Mouse (Mus musculus) left cerebral cortex, postnatal 14 days (tissue): ENCODE measurements around the gene Inpp5b. TPM values are rescaled to one million over a fixed set of nuclear protein-coding genes. Genes with fewer than 3 reads are reported as not detected.
"Not testable (repeated sequence)": the region's sequence is repeated elsewhere in the genome, so short reads cannot be mapped to it uniquely, and the experiment has no call there.

Experiments
- DNase-seq, 2 experiments: peaks; one replicate each; pipeline ENCODE4 v3.0.0; 2021 to 2022; ENCODE audit warnings: low spot score in 2 of 2, mixed read lengths in 1 of 2
- intact Hi-C: fragments of 180-260 bp; cut with DNase I; formaldehyde crosslinking; loops from one replicate; pipeline ENCODE4 v1.15.1; 2025
- long read RNA-seq, 2 experiments: library from polyadenylated mRNA; stranded (forward); transcript quantifications; one replicate each; pipeline ENCODE4 v2.0.0; 2021
- total RNA-seq, 2 experiments: library from RNA; stranded (reverse); gene quantifications; 2 replicates each; pipeline ENCODE4 v1.2.3; 2021

The Inpp5b gene
- total RNA-seq = 10 to 100 TPM; 35.3 to 42.5 TPM
- long read RNA-seq, experiment 1, transcript Inpp5b-201 (24 exons, 3,809 nt) = major isoform, 5 of 17 reads
- long read RNA-seq, experiment 1, partial matches to known transcripts = 3 of 17 reads
- long read RNA-seq, experiment 1, other reads (novel, unspliced or antisense) = 9 of 17 reads
- long read RNA-seq, experiment 2, transcript Inpp5b-201 (24 exons, 3,809 nt) = major isoform, 11 of 21 reads
- long read RNA-seq, experiment 2, partial matches to known transcripts = 4 of 21 reads
- long read RNA-seq, experiment 2, other reads (novel, unspliced or antisense) = 6 of 21 reads

- intact Hi-C loops = no loop called here
These were observed at the start of gene Inpp5b for GRCm38 (mm10) chr4:124741376-124742343. Gene Inpp5b (plus strand): TSS chr4:124741850.

GRCm38 (mm10) chr4:124692416-124692861 lies 49.2 kb upstream of the Inpp5b start:
- no peak for DNase-seq
- intact Hi-C loops = no loop called here

More at GRCm38 (mm10) chr4:124741376-124742343, at the start of gene Inpp5b:
- peak; percentile 85 for DNase-seq

GRCm38 (mm10) chr4:124693135-124693894 lies 48.3 kb upstream of the Inpp5b start, which contains the start of gene Utp11:
Gene Utp11 (minus strand): TSS chr4:124693600.
- peak; percentile 86 to 91 for DNase-seq
- intact Hi-C loops = no loop called here

GRCm38 (mm10) chr4:124694572-124694971 lies 47.1 kb upstream of the Inpp5b start:
- intact Hi-C loops = no loop called here
- no peak for DNase-seq

- intact Hi-C loops = no loop called here
- no peak for DNase-seq
These were observed 45.7 kb upstream of the Inpp5b start for GRCm38 (mm10) chr4:124695786-124696516.

- intact Hi-C loops = no loop called here
- no peak for DNase-seq
These were observed 41.9 kb upstream of the Inpp5b start for GRCm38 (mm10) chr4:124699791-124700190.

GRCm38 (mm10) chr4:124700248-124700971 lies 41.2 kb upstream of the Inpp5b start, which contains the start of gene Fhl3:
Gene Fhl3 (plus strand): TSS chr4:124700701.
- intact Hi-C loops = no loop called here
- DNase-seq = no peak

- DNase-seq = no peak
- intact Hi-C loops = no loop called here
These were observed 40.4 kb upstream of the Inpp5b start for GRCm38 (mm10) chr4:124701052-124701845.

GRCm38 (mm10) chr4:124701916-124702315 lies 39.7 kb upstream of the Inpp5b start:
- intact Hi-C loops = no loop called here
- no peak for DNase-seq

- intact Hi-C loops = no loop called here
- no peak for DNase-seq
These were observed 38.2 kb upstream of the Inpp5b start for GRCm38 (mm10) chr4:124703406-124703805.

- intact Hi-C loops = no loop called here
- no peak for DNase-seq
These were observed 37.5 kb upstream of the Inpp5b start for GRCm38 (mm10) chr4:124703881-124704796.

- no peak for DNase-seq
- intact Hi-C loops = no loop called here
These were observed 36.7 kb upstream of the Inpp5b start for GRCm38 (mm10) chr4:124704797-124705474.

- no peak for DNase-seq
- intact Hi-C loops = no loop called here
These were observed 35.9 kb upstream of the Inpp5b start for GRCm38 (mm10) chr4:124705661-124706269.

- intact Hi-C loops, DNase-seq: not testable (repeated sequence)
These were observed 34.1 kb upstream of the Inpp5b start for GRCm38 (mm10) chr4:124707381-124708199.

GRCm38 (mm10) chr4:124708200-124708517 lies 33.5 kb upstream of the Inpp5b start:
- DNase-seq, intact Hi-C loops: not testable (repeated sequence)
